Mouse (Mus musculus) left cerebral cortex, adult 8-10 months (tissue): Measurements from ENCODE around the gene Trib2. TPM values are rescaled to one million over a fixed set of nuclear protein-coding genes. Genes with fewer than 3 reads are reported as not detected.

Experiments
- DNase-seq, 2 experiments: peaks; one replicate each; pipeline ENCODE4 v3.0.0; 2022; ENCODE audit warnings: low spot score in 2 of 2
- total RNA-seq, 4 experiments: library from RNA; stranded (reverse); gene quantifications; 2 replicates each; pipeline ENCODE4 v1.2.4; 2022

The Trib2 gene
- 10 to 100 TPM; 28.2 to 36.8 (median 30.9) TPM for total RNA-seq

DNA sequence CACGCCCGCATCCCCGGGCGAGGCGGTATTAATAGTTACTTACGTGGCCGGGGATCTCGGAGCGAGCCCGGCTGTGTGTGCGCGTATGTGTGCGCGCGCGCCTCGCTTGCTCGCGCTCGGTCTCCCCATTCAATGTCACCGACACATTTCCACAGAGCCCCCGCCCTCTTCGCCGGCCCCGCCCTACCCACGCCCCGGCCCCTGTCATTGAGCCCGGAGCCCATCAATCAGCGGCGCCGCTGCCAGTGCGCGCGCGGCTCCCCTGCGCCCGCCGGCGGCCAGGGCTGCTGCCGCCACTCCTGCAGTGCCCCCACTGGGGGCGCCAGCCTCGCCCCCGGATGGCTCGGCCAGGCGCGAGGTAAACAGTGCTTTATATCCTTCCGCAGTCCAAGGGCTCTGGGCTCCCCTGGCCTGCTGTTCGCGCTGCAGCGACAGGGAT is at the start of gene Trib2:
Gene Trib2 (minus strand): TSS at position 183 of the 439 bp plus-strand sequence.
- DNase-seq, result peak; percentile 82 to 91

DNA sequence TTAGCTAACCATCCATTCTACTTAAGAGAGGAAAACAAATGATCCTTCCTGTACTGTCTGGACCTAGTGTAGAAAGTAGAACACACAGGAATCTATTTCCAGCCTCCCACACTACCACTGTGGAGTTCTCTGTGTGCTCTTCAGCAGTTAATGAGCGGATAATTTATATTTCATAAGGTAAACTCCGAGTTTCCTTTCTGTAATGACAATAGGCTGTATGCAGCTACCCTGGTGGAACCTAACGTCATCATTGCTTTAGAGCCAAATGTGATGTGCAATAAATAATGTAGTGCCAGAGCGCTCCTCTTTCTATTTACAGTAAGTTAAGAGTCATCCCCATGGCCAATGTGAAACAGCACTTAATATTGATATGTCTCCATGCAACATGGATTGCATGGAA is 41.3 kb upstream of the Trib2 start:
- DNase-seq, result no peak

GRCm38 (mm10) chr12:15855891-15856290 is 39.2 kb upstream of the Trib2 start:
- no peak for DNase-seq

GRCm38 (mm10) chr12:15852781-15853180 is 36.1 kb upstream of the Trib2 start:
- peak in 1 of 2 experiments; percentile 62 for DNase-seq

DNA sequence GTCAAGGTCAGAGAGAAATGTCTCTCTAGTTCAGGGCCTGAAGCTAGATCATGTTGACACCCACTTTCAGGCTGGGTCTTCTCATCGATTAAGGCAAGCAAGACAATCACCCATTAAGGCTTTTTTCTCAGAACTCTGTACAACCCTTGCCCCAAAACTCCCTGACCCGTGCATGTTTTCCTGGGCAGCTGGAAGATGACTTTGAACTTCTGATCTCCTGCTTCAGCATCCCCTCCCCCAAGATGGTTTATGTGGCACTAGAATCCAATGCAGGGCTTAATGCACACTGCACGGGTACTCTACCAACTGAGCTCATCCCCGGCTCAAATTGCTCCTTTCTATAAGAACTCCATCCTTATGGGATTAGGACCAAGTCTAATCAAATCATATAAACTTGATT is 35.3 kb upstream of the Trib2 start:
- DNase-seq, result no peak

GRCm38 (mm10) chr12:15850441-15850895 is 33.7 kb upstream of the Trib2 start:
- DNase-seq, result no peak

GRCm38 (mm10) chr12:15849861-15850294 is 33.2 kb upstream of the Trib2 start:
- no peak for DNase-seq

DNA sequence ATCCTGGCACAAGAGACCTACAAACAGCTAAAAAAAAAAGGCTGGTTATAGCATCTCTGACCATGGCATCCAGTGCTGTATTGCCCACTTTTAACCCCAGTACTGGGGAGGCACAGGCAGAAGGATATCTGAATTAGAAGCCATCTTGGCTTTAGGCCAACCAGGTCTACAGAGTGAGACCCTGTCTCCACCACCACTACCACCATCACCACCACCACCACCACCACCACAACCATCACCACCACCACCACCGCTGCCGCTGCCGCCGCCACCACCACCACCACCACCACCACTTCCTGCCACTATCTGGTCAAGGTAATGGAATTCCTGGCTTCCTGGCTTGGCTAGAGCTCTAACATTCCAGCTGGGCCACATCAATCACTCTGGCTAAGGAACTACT is 31.7 kb upstream of the Trib2 start:
- DNase-seq, result no peak

DNA sequence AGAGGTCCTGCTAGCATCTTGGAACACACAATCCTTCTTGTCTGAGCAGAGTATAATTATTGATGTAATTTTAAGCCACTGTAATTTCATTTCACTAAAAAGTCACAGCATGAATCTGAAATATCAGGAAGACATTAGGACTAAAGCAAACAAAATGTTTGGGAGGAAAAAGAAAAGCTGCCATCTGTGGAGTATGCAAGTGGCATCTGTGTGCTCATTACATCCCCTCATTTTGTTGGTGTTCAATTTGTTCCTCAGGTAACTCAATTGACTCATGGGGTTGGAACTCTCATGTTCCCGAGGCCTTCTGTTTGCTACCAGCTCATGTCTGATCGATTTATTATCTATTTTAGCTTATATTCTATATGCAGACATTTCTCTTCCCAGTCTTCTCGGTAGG is 28.0 kb upstream of the Trib2 start:
- no peak for DNase-seq

GRCm38 (mm10) chr12:15840864-15841557 is 24.3 kb upstream of the Trib2 start:
- no peak for DNase-seq

DNA sequence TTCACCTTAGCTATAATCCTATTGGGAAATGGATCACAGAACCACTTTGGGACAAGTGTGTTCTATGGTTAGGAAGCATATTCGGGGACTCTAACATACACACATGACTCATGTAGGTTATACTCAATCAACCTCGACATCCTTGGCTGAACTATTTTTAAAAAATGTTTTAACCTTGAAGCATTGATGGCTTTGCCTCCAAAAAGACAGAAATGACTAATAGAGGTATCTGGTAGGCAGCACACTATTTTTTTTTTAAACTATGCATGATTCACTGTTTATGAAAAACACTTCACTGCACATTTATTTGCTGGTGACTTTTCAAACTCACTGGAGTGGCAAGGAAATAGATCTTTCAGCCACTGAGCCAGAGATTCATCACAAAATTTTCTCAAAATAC is 21.5 kb upstream of the Trib2 start:
- DNase-seq, result no peak

GRCm38 (mm10) chr12:15837566-15837965 is 20.8 kb upstream of the Trib2 start:
- DNase-seq, result no peak

- peak; percentile 39 to 83 for DNase-seq
Observed at GRCm38 (mm10) chr12:15832674-15833052, 15.9 kb upstream of the Trib2 start.

- DNase-seq, result peak in 1 of 2 experiments; percentile 27
Observed at GRCm38 (mm10) chr12:15831941-15832673, 15.4 kb upstream of the Trib2 start.

- no peak for DNase-seq
Observed at GRCm38 (mm10) chr12:15830750-15831149, 14.0 kb upstream of the Trib2 start.

GRCm38 (mm10) chr12:15828815-15829398 is 12.2 kb upstream of the Trib2 start:
- no peak for DNase-seq

DNA sequence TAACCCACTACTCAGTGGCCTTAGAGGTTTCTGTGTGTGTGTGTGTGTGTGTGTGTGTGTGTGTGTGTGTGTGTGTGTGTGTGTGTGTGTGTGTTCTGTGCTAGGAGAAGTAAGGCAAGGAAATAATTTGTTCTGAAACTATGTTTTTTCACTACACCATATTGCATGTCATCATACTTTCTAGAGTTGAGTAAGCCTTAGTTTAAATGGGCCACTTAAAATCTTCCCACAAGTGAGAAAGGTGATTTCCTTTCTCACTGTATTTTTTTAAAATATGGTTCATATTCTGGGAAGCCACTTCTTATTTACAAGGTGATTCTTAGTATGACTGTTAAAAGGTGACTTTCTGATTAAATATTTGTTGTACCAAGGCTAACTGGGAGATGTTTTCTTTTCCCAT is 4.3 kb upstream of the Trib2 start:
- DNase-seq, result no peak

DNA sequence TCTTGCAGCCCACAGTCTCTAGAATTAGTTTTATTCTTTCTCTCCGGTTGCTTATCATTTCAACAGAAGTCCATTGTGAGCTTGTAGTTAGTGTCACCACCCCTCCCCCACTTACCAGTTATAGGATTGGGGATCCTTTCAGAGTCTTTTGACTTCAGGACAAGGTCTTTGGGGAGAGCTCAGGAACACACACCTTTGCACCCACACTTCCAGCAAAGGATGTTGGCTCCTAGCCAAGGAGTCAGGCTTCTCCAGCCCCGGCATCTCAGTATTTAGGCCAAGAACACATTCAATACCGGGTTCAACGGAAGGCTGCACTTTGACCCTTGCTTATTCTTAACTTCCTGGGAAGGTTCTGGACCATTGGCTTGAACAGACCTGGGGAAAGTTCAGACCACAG is 643 bp upstream of the Trib2 start:
- peak in 1 of 2 experiments; percentile 25 for DNase-seq

DNA sequence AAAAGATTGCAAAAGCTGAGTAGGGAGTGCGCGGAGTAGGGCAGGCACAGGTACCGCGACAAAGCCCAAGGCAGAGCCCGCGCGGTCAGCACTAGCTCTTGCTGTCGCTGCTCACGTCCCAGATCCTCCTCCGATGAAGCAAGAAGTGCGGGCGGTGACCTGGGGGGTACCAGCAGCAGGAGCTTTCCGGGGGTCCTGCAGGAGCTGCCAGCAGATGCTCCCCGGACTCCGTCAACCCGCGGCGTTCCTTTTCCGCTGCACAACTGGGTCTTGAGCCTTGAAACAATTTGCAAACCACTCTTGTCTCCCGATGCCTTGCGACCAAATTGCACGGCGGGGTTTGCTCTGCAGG is 492 bp downstream of the Trib2 start:
- peak in 1 of 2 experiments; percentile 48 for DNase-seq

DNA sequence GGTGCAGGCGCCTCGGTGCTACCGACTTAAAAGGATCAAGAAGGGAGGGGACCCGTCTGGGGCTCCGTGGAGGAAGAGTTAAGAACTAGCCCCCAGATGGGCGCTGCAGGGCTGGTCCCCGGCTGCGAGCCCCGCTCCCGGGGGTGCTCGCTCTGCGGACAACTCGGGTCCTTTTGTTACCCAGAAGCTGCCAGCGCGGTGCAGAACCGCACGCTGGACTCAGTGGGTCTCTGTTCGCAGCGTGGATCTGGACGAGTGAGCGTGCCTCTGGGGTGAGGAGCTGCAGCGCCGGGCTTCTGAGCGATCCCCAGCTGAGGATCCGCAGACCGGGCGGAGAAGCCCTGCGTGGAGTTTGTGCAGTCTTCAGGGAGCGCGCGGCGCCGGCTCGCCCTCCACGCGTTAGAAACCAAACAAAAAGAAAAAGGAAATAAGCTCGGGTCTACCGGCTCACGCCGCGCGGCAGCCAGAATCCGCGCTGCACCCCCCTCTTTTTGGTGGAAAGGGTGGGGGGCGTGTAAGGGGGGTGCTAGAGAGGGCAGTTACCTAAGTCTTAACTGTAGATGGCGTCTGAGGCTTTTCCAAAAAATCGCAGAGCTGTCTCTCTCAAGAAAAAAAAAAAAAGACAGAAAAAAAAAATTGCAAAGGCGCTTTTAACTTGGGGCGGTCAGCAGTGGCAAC is 1.0 kb downstream of the Trib2 start:
- DNase-seq, result peak; percentile 54 to 69

- DNase-seq, result no peak
Observed at GRCm38 (mm10) chr12:15815170-15815575, 1.5 kb downstream of the Trib2 start.
